ENCODE assay signal across 21 mouse cellular contexts in genomic region chr7:116252470-116252869, GRCm38 (mm10).
"Had no signal": no experiment of that assay in that cellular context is flagged by ENCODE, and none has a peak within 500 bp of the region (broad histone marks: within the 10 kb centered on the region; RNA-seq: fewer than 3 reads in every experiment).

No protein-coding gene starts in this region.

- H3K27me3 ChIP-seq: limb, embryonic 12.5 days; limb, embryonic 15.5 days; liver, embryonic 13.5 days; lung, embryonic 15.5 days; midbrain, embryonic 13.5 days; neural tube, embryonic 13.5 days had no signal

- ATAC-seq: intestine, postnatal 0 days; midbrain, embryonic 13.5 days; midbrain, embryonic 16.5 days had no signal

- H3K36me3 ChIP-seq: limb, embryonic 12.5 days; limb, embryonic 15.5 days; liver, embryonic 13.5 days; lung, embryonic 15.5 days; midbrain, embryonic 13.5 days; neural tube, embryonic 13.5 days had no signal

- H3K27ac ChIP-seq: limb, embryonic 12.5 days; limb, embryonic 15.5 days; liver, embryonic 13.5 days; lung, embryonic 15.5 days; midbrain, embryonic 10.5 days; midbrain, embryonic 13.5 days; neural tube, embryonic 13.5 days had no signal

- H3K4me2 ChIP-seq: limb, embryonic 12.5 days; limb, embryonic 15.5 days; liver, embryonic 13.5 days; lung, embryonic 15.5 days; midbrain, embryonic 13.5 days; neural tube, embryonic 13.5 days had no signal

- H3K9me3 ChIP-seq: limb, embryonic 12.5 days; limb, embryonic 15.5 days; liver, embryonic 13.5 days; lung, embryonic 15.5 days; megakaryocyte, embryonic 14.5 days; midbrain, embryonic 10.5 days; midbrain, embryonic 13.5 days; neural tube, embryonic 13.5 days had no signal

- DNase-seq: left cerebral cortex, postnatal 4 days; liver, embryonic 13.5 days; lung, adult 18-20 months; lung, postnatal 10 days; lung, postnatal 36 days; retina, postnatal 1 day; right cerebral cortex, postnatal 25 days; spleen, adult 18-20 months; thymus, adult 2 months; thymus, postnatal 14 days; thymus, postnatal 4 days had no signal

- H3K4me3 ChIP-seq: limb, embryonic 12.5 days; limb, embryonic 15.5 days; liver, embryonic 13.5 days; lung, embryonic 15.5 days; megakaryocyte, embryonic 14.5 days; midbrain, embryonic 10.5 days; midbrain, embryonic 13.5 days; myocyte; neural tube, embryonic 13.5 days had no signal

- H3K4me1 ChIP-seq: limb, embryonic 12.5 days; limb, embryonic 15.5 days; liver, embryonic 13.5 days; lung, embryonic 15.5 days; megakaryocyte, embryonic 14.5 days; midbrain, embryonic 13.5 days; neural tube, embryonic 13.5 days had no signal

- H3K9ac ChIP-seq: limb, embryonic 12.5 days; limb, embryonic 15.5 days; liver, embryonic 13.5 days; lung, embryonic 15.5 days; midbrain, embryonic 13.5 days; neural tube, embryonic 13.5 days had no signal
